Mouse (Mus musculus) ES-E14 (cell line): Measurements from ENCODE around the gene Rnf222.

ENCODE experiments used
- CHD2 ChIP-seq: IDR thresholded peaks from 2 replicates; pipeline ENCODE4 v1.6.1; 2014; ENCODE audit warnings: mild to moderate bottlenecking, low read depth, low read length, inconsistent platforms
- HCFC1 ChIP-seq: IDR thresholded peaks from 2 replicates; pipeline ENCODE4 v1.6.1; 2012; ENCODE audit warnings: low read length, inconsistent platforms, borderline replicate concordance; ENCODE audit not compliant: insufficient read depth
- ZNF384 ChIP-seq: IDR thresholded peaks from 2 replicates; pipeline ENCODE4 v1.6.1; 2012; ENCODE audit warnings: low read depth, low read length, inconsistent platforms

GRCm38 (mm10) chr11:68851644-68852485, 36.5 kb upstream of the Rnf222 start:
- TF ChIP-seq ZNF384 = no peak
- no peak for TF ChIP-seq CHD2
- TF ChIP-seq HCFC1 = no peak
